Mouse (Mus musculus) left cerebral cortex, postnatal 10 days (tissue): Measurements from ENCODE around the gene Magi1. TPM values are rescaled to one million over a fixed set of nuclear protein-coding genes. Genes with fewer than 3 reads are reported as not detected.

ENCODE experiments used
- total RNA-seq, 2 experiments: library from RNA; stranded (reverse); gene quantifications; 2 replicates each; pipeline ENCODE4 v1.2.3; 2021

The Magi1 gene
- total RNA-seq, 2 experiments from 2014 or later = 89.8 to 91.8 TPM

Other genes starting within 250 kb of the Magi1 start
- gene Slc25a26, start 216.4 kb upstream of the Magi1 start, total RNA-seq = 10 to 100 TPM; 11.6 to 14.1 TPM